Mouse (Mus musculus): ENCODE data around the gene Vps37d.

DNA sequence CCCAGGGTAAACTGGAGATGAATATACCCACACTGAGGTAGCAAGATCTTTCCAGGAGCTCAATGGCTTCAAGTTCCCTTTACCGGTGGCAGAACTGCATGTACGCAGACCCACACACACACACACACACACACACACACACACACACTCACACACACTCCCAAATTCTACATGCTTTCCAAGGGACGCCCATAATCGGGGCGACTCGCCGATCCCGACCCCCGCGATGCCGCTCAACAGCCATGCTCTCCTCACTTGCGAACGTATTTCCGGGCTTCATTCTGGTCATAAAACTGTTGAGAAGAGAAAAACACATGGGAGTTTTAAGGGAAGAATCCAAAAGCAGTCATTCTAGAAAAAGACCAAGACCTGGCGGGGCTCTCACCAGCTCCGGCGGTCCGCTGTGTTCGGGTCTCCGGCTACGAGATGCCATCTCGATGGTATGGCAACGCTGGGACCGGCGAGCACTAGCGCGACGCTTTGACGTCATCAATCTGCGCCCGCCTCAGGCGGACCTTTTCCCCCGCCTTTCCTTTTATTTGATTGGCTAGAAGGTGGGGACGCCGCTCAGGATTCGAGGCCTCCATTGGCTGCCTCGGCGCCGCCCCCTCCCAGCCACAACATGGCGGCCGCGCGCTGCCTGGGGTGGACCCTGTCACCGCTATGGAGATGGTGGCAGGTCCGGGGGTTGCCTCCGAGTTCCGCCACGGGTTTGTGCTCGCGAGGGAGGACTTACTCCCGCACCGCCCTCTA lies 14.3 kb downstream of the Vps37d start, which contains the start of gene Dnajc30:
- no peak for TF ChIP-seq CTCF (conservative IDR thresholded peaks at IDR 0.05; ENCODE audit: low read length)
- no peak for TF ChIP-seq POU5F1 (IDR thresholded peaks at IDR 0.05; ENCODE audit: borderline replicate concordance, low read length)
- TF ChIP-seq NANOG (IDR thresholded peaks at IDR 0.05; ENCODE audit: borderline replicate concordance, low read length), result peak; percentile 50; the same call in 1 of the 2 replicates

Data from E14TG2a.4 (cell line).